In the genomic region with DNA sequence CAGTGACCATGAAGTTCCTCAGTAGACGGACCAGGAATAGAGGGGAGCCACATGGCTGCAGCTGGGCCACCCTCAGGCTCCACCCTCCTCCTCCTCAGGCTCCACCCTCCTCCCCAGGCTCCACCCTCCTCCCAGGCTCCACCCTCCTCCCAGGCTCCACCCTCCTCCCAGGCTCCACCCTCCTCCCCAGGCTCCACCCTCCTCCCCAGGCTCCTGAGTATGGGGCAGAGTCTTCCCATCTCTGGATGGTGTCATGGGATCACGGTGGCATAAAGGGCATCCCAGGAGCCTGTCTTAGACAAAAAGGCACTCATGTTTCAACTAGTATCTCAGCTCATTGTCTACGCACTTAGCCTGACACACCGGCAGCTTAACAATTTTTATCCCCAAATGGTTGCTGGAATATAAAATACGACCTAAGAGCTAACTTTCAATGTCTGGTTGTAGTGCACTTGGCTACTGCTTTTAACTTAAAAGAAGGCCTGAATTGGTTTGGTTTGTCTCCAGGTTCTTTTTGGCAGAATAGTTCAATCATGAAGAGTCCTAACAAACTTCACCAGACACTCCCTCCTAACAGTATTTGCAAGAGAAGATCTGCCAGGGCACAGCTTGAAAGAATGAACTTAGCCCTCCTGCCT, we compare ENCODE assay signal across 16 mouse cellular contexts. TPM values are rescaled to one million over a fixed set of nuclear protein-coding genes. Genes with fewer than 3 reads are reported as not detected.
"Had no signal": no experiment of that assay in that cellular context is flagged by ENCODE, and none has a peak within 500 bp of the region (broad histone marks: within the 10 kb centered on the region; RNA-seq: fewer than 3 reads in every experiment).

No protein-coding gene starts in this region.

- DNase-seq: kidney, adult 8-10 months; kidney, postnatal 25 days; lung, adult 18-20 months; lung, postnatal 36 days; right cerebral cortex, postnatal 14 days; thymus, postnatal 4 days had no signal

- H3K9me3 ChIP-seq: midbrain, embryonic 13.5 days had no signal

- ATAC-seq: intestine, postnatal 0 days; midbrain, embryonic 13.5 days had no signal

- H3K4me3 ChIP-seq: limb, embryonic 12.5 days; midbrain, embryonic 13.5 days had no signal

- H3K9ac ChIP-seq: limb, embryonic 12.5 days; midbrain, embryonic 13.5 days had no signal

- H3K4me2 ChIP-seq: limb, embryonic 12.5 days; midbrain, embryonic 13.5 days had no signal

- H3K36me3 ChIP-seq: limb, embryonic 12.5 days; midbrain, embryonic 13.5 days had no signal

- H3K4me1 ChIP-seq: limb, embryonic 12.5 days had no signal

- H3K27ac ChIP-seq: limb, embryonic 12.5 days; midbrain, embryonic 13.5 days had no signal

RNA-seq across cellular contexts. Expression of a gene that starts 4.8 kb away (rescaled TPM):
- total RNA-seq: megakaryocyte progenitor cell, adult 5-6 weeks had no signal

RNA-seq across cellular contexts. Expression of a gene that starts 12.3 kb away (rescaled TPM):
- total RNA-seq: megakaryocyte progenitor cell, adult 5-6 weeks; midbrain, postnatal 0 days had no signal
- polyA plus RNA-seq: limb, embryonic 12.5 days; lung, embryonic 16.5 days; neural tube, embryonic 14.5 days; small intestine, adult 2 months had no signal

RNA-seq across cellular contexts. Expression of a gene that starts 23.4 kb away (rescaled TPM):
- total RNA-seq: layer of hippocampus, postnatal 25 days; left cerebral cortex, postnatal 36 days had no signal
- polyA plus RNA-seq: midbrain, embryonic 13.5 days had no signal
